In genomic region chr10:83607111-83607510, GRCm38 (mm10) we compare ENCODE assay signal across 32 mouse cellular contexts.
"Had no signal": no experiment of that assay in that cellular context is flagged by ENCODE, and none has a peak within 500 bp of the region (broad histone marks: within the 10 kb centered on the region; RNA-seq: fewer than 3 reads in every experiment).

No protein-coding gene starts in this region.

- H3K9me3 ChIP-seq: limb, embryonic 12.5 days; limb, embryonic 13.5 days; limb, embryonic 15.5 days; liver, embryonic 12.5 days; liver, embryonic 13.5 days; liver, embryonic 15.5 days; lung, embryonic 15.5 days; megakaryocyte, embryonic 14.5 days; midbrain, embryonic 10.5 days; midbrain, embryonic 12.5 days; midbrain, embryonic 13.5 days; midbrain, embryonic 15.5 days; neural tube, embryonic 12.5 days; neural tube, embryonic 13.5 days had no signal

- H3K9ac ChIP-seq: limb, embryonic 12.5 days; limb, embryonic 13.5 days; limb, embryonic 15.5 days; liver, embryonic 12.5 days; liver, embryonic 13.5 days; liver, embryonic 14.5 days; liver, embryonic 15.5 days; liver, postnatal 0 days; lung, embryonic 14.5 days; lung, embryonic 15.5 days; midbrain, embryonic 12.5 days; midbrain, embryonic 13.5 days; midbrain, embryonic 15.5 days; neural tube, embryonic 12.5 days; neural tube, embryonic 13.5 days had no signal

- H3K4me3 ChIP-seq: limb, embryonic 12.5 days; limb, embryonic 13.5 days; limb, embryonic 15.5 days; liver, embryonic 12.5 days; liver, embryonic 13.5 days; liver, embryonic 15.5 days; lung, embryonic 15.5 days; megakaryocyte, embryonic 14.5 days; midbrain, embryonic 10.5 days; midbrain, embryonic 12.5 days; midbrain, embryonic 13.5 days; midbrain, embryonic 15.5 days; myocyte; neural tube, embryonic 12.5 days; neural tube, embryonic 13.5 days had no signal

- H3K27me3 ChIP-seq: limb, embryonic 12.5 days; limb, embryonic 13.5 days; limb, embryonic 15.5 days; liver, embryonic 12.5 days; liver, embryonic 13.5 days; liver, embryonic 15.5 days; lung, embryonic 15.5 days; megakaryocyte, embryonic 14.5 days; midbrain, embryonic 12.5 days; midbrain, embryonic 13.5 days; midbrain, embryonic 15.5 days; neural tube, embryonic 12.5 days; neural tube, embryonic 13.5 days had no signal

- H3K4me1 ChIP-seq: limb, embryonic 12.5 days; limb, embryonic 13.5 days; limb, embryonic 15.5 days; liver, embryonic 12.5 days; liver, embryonic 13.5 days; liver, embryonic 15.5 days; lung, embryonic 15.5 days; megakaryocyte, embryonic 14.5 days; midbrain, embryonic 13.5 days; midbrain, embryonic 15.5 days had no signal

- H3K4me2 ChIP-seq: limb, embryonic 12.5 days; limb, embryonic 13.5 days; limb, embryonic 15.5 days; liver, embryonic 11.5 days; liver, embryonic 12.5 days; liver, embryonic 13.5 days; liver, embryonic 15.5 days; lung, embryonic 14.5 days; lung, embryonic 15.5 days; midbrain, embryonic 11.5 days; midbrain, embryonic 12.5 days; midbrain, embryonic 13.5 days; midbrain, embryonic 15.5 days; neural tube, embryonic 12.5 days; neural tube, embryonic 13.5 days had no signal

- DNase-seq: left cerebral cortex, postnatal 4 days; liver; liver, embryonic 13.5 days; liver, postnatal 0 days; lung, adult 18-20 months; lung, adult 2 months; lung, embryonic 14.5 days; lung, postnatal 10 days; lung, postnatal 14 days; lung, postnatal 36 days; lung, postnatal 4 days; midbrain, embryonic 14.5 days had no signal

- H3K27ac ChIP-seq: limb, embryonic 12.5 days; limb, embryonic 13.5 days; limb, embryonic 15.5 days; liver, embryonic 12.5 days; liver, embryonic 13.5 days; liver, embryonic 14.5 days; liver, embryonic 15.5 days; lung, embryonic 15.5 days; macrophage; midbrain, embryonic 10.5 days; midbrain, embryonic 12.5 days; midbrain, embryonic 13.5 days; midbrain, embryonic 15.5 days; neural tube, embryonic 12.5 days; neural tube, embryonic 13.5 days had no signal

- ATAC-seq: liver, embryonic 12.5 days; liver, postnatal 0 days; lung, postnatal 0 days; midbrain, embryonic 13.5 days; midbrain, embryonic 15.5 days; midbrain, embryonic 16.5 days had no signal
